Mouse (Mus musculus): ENCODE measurements around the gene Rnf130.

DNA sequence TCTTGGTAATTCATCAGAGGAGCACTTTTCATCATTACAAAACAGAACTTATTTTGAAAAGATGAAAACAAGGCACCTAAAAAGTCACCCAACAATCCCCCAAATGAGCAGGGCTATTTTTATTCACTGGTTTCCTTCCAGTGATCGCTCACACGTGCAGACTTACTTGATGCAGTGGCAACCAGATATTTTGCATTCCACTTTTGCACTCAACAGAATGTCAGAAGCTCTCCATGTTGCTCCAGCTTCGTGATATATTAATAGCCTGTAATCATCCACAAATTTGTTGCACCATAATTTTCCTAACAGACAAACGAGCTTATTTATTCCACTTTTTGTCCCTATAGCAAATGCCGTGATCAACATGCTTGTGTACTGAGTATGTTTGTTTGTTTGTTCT lies 8.6 kb upstream of the Rnf130 start:
- no peak for TF ChIP-seq CTCF (conservative IDR thresholded peaks at IDR 0.05; ENCODE audit: insufficient read depth, insufficient read length, low read depth, low read length)
- no peak for TF ChIP-seq POLR2A (IDR thresholded peaks at IDR 0.05; ENCODE audit: low read depth, low read length)

All from kidney, adult 2 months (tissue).